Mouse (Mus musculus): ENCODE data around the gene Hoxb8. TPM values are rescaled to one million over a fixed set of nuclear protein-coding genes. Genes with fewer than 3 reads are reported as not detected.

The Hoxb8 gene
- polyA plus RNA-seq, 1 experiment: not detected

DNA sequence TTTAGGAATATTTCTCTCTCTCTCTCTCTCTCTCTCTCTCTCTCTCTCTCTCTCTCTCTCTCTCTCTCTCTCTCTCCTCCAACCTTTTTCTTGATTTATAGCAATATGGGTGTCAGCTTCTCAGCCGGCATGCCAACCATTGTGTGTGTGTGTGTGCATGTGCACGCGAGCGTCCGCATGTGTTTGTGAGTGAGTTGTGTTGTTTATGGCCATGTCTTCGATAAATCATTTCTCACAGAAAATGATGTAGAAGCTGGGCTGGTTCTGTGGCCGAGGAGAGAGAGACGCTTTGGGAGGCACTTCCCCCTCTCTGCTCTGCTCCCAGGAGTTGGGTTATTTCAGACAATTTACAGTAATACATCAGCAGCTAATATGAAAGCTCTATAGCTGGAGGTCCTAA lies 46.9 kb downstream of the Hoxb8 start:
- Histone ChIP-seq H3K4me1 (no peaks in the 10 kb centered on the region), H3K4me3 (replicated peaks) (no peak overlapping the region), H3K27me3 (replicated peaks) (peaks cover 80% of the 10 kb centered on the region), H3K9me3 (no peaks in the 10 kb centered on the region), H3K36me3 (replicated peaks; ENCODE audit: low read length) (no peaks in the 10 kb centered on the region)
- no peak for TF ChIP-seq FLI1 (IDR thresholded peaks at IDR 0.05; ENCODE audit: low read length)
- no peak for TF ChIP-seq GATA1 (IDR thresholded peaks at IDR 0.05; ENCODE audit: borderline replicate concordance, low read length)

DNA sequence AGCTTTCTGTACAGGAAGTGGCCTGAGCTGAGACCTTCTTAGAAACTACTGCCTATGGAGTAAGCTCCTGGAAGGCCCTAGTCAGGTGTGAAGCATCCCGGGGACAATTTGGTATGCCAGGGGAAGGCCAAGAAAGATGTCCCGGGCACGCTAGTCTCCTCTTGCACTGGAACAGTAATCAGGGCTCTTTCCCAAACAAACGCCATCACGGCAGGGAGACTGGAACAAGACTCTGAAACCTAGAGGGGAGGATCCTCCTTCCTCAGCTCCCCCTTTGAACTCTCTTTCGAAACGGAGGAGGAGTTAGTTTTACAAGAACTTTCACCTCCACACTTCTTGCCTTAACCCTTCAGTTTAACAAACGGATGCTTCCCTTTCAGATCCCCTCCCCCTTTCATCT lies 50.4 kb downstream of the Hoxb8 start:
- no peak overlapping the region for H3K4me3 ChIP-seq (replicated peaks)
- no peaks in the 10 kb centered on the region for H3K9me3 ChIP-seq
- no peaks in the 10 kb centered on the region for H3K36me3 ChIP-seq (replicated peaks; ENCODE audit: low read length)
- H3K4me1 ChIP-seq: no peaks in the 10 kb centered on the region
- H3K27me3 ChIP-seq (replicated peaks): peaks cover 87% of the 10 kb centered on the region
- TF ChIP-seq GATA1 (IDR thresholded peaks at IDR 0.05; ENCODE audit: borderline replicate concordance, low read length) (no peak), FLI1 (IDR thresholded peaks at IDR 0.05; ENCODE audit: low read length) (no peak)

DNA sequence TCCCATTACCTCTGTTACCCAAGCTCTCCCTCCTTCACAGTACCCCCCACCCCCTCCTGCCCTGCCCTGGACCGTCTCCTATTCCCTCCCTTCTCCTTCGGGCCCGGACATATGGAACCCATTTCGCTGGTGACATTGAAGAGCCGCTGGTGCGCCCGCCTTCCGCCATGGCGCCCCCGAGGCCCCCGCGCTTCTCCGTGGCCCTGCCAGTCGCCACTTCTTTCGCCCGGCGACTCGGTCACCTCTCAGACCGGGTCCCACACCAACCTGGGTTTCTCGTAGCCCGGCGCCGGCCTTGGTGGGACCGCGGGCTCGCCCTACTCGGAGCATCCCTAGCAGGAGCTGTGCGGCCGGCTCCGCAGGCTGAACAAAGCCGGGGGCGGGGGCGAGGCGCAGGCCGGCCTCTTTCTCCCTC lies 50.9 kb downstream of the Hoxb8 start:
- TF ChIP-seq GATA1 (IDR thresholded peaks at IDR 0.05; ENCODE audit: borderline replicate concordance, low read length): no peak
- no peak for TF ChIP-seq FLI1 (IDR thresholded peaks at IDR 0.05; ENCODE audit: low read length)
- no peak overlapping the region for H3K4me3 ChIP-seq (replicated peaks)
- H3K9me3 ChIP-seq: no peaks in the 10 kb centered on the region
- H3K36me3 ChIP-seq (replicated peaks; ENCODE audit: low read length): no peaks in the 10 kb centered on the region
- H3K27me3 ChIP-seq (replicated peaks): peaks cover 87% of the 10 kb centered on the region
- no peaks in the 10 kb centered on the region for H3K4me1 ChIP-seq

DNA sequence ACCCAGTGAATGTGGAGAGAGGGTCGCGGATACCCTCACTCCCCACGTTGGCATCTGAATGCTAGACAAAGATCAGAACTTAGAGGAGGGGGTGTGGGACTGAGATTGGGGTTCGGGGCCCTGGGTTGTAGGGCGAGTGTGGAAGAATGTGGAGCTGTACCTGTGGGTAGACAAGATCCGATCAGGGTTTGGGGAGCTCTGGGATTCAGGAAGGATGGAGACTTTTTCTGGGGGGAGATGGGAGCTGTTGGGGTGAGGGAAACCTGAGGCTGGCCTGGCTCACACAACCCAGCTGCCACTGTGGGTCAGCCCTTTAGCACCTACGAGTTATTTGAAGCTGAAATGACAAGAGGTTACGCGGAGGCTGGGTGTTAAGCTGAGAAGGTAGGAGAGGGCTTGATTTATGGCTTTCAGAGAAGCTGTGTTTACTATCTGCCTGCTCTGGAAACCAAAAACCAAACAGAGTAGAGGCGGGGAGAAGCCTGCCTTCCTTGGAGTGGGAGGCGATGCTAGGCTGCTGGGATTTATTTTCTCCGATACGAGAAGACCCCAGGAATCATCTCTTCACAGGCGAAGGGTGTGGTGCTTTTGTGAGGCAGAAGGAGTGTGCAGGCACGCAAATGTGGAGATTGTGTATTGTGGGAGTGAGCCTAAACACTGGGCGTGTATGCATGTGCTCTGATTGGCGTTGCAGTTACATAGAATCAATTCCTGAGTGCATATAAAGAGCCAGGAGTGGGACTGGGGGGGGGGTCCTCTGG lies 51.7 kb downstream of the Hoxb8 start:
- Histone ChIP-seq H3K4me1 (no peaks in the 10 kb centered on the region), H3K36me3 (replicated peaks; ENCODE audit: low read length) (no peaks in the 10 kb centered on the region), H3K9me3 (no peaks in the 10 kb centered on the region), H3K4me3 (replicated peaks) (no peak overlapping the region), H3K27me3 (replicated peaks) (peaks cover 89% of the 10 kb centered on the region)
- TF ChIP-seq FLI1 (IDR thresholded peaks at IDR 0.05; ENCODE audit: low read length) (no peak), GATA1 (IDR thresholded peaks at IDR 0.05; ENCODE audit: borderline replicate concordance, low read length) (no peak)

DNA sequence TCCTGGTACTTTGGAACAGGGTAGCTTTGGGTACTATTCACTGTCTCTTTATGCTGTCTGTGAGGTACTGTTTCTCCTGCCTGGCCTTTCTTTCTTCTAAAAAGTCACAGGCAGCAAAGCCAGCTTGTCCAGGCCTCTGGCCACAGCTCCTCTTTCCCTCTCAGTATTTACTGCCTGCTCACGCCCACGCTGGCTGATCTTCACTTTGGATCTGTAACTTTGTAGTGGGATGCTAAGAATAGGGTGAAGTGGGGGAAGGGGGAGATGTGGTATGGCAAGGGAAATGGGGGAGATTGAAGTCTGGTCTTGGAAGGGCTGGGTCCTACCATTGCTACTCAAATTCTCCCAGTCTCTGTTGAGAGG lies 52.3 kb downstream of the Hoxb8 start:
- Histone ChIP-seq H3K4me3 (replicated peaks) (no peak overlapping the region), H3K27me3 (replicated peaks) (peaks cover 91% of the 10 kb centered on the region), H3K4me1 (no peaks in the 10 kb centered on the region), H3K9me3 (no peaks in the 10 kb centered on the region), H3K36me3 (replicated peaks; ENCODE audit: low read length) (no peaks in the 10 kb centered on the region)
- TF ChIP-seq FLI1 (IDR thresholded peaks at IDR 0.05; ENCODE audit: low read length) (no peak), GATA1 (IDR thresholded peaks at IDR 0.05; ENCODE audit: borderline replicate concordance, low read length) (no peak)

Other genes with a start within 250 kb of the Hoxb8 start
- 21.3 and 146 TPM in 2 replicates for gene Snf8, start 247.0 kb upstream of the Hoxb8 start, polyA plus RNA-seq (2012; ENCODE audit: insufficient read depth, low replicate concordance)
- gene Ube2z, start 216.5 kb upstream of the Hoxb8 start, polyA plus RNA-seq (2012; ENCODE audit: insufficient read depth, low replicate concordance): 12.1 and 13.8 TPM in 2 replicates
- 305 and 325 TPM in 2 replicates for gene Atp5g1, start 206.2 kb upstream of the Hoxb8 start, polyA plus RNA-seq (2012; ENCODE audit: insufficient read depth, low replicate concordance)
- gene Calcoco2, start 169.9 kb upstream of the Hoxb8 start, polyA plus RNA-seq (2012; ENCODE audit: insufficient read depth, low replicate concordance): not detected in 2 replicates
- gene Ttll6, start 148.1 kb upstream of the Hoxb8 start, polyA plus RNA-seq (2012; ENCODE audit: insufficient read depth, low replicate concordance): not detected in 2 replicates
- gene Hoxb13, start 87.6 kb upstream of the Hoxb8 start, polyA plus RNA-seq (2012; ENCODE audit: insufficient read depth, low replicate concordance): not detected in 2 replicates
- gene Hoxb9, start 10.4 kb upstream of the Hoxb8 start, polyA plus RNA-seq (2012; ENCODE audit: insufficient read depth, low replicate concordance): 0.09 TPM in 1 of 2 replicates, not detected in the other
- not detected in 2 replicates for gene Hoxb7, start 4.7 kb downstream of the Hoxb8 start, polyA plus RNA-seq (2012; ENCODE audit: insufficient read depth, low replicate concordance)
- gene Hoxb6, start 10.6 kb downstream of the Hoxb8 start, polyA plus RNA-seq (2012; ENCODE audit: insufficient read depth, low replicate concordance): not detected in 2 replicates
- gene Hoxb5, start 21.4 kb downstream of the Hoxb8 start, polyA plus RNA-seq (2012; ENCODE audit: insufficient read depth, low replicate concordance): not detected in 2 replicates
- 1.5 and 4.5 TPM in 2 replicates for gene Hoxb4, start 36.4 kb downstream of the Hoxb8 start, polyA plus RNA-seq (2012; ENCODE audit: insufficient read depth, low replicate concordance)
- 0.21 and 1.2 TPM in 2 replicates for gene Hoxb3, start 41.4 kb downstream of the Hoxb8 start, polyA plus RNA-seq (2012; ENCODE audit: insufficient read depth, low replicate concordance)
- not detected in 2 replicates for gene Hoxb2, start 68.6 kb downstream of the Hoxb8 start, polyA plus RNA-seq (2012; ENCODE audit: insufficient read depth, low replicate concordance)
- gene Hoxb1, start 83.8 kb downstream of the Hoxb8 start, polyA plus RNA-seq (2012; ENCODE audit: insufficient read depth, low replicate concordance): 0.12 TPM in 1 of 2 replicates, not detected in the other
- not detected in 2 replicates for gene Skap1, start 182.7 kb downstream of the Hoxb8 start, polyA plus RNA-seq (2012; ENCODE audit: insufficient read depth, low replicate concordance)